Mouse (Mus musculus): ENCODE results near the gene Slc19a1. TPM values are rescaled to one million over a fixed set of nuclear protein-coding genes. Genes with fewer than 3 reads are reported as not detected.
A peak's percentile ranks its signal among the peaks of the same experiment; 100 is the strongest.

Slc19a1 gene
- polyA plus RNA-seq, 1 experiment from 2014 or later: 60.0 TPM

DNA sequence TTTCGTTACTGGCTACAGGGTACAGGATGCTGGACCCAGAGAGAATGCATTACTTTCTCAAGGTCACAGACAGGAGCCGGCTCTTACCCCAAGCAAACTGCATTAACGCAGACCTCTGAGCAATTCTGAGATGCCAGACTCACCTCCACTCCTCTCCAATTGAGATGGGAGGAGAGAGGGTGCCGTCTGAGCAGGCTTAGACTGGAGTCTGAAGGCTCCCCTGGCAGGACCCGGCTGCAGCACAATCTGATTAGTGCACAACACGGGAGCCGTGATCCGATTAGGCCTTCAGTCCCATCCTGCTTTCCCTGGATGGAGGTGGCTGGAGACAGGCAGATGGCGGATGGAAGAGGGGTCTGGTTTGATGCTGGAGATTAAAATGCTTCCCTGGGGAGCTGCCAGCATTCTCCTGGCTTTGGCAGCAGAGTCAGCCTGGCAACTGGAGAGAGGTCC is 23.9 kb upstream of the Slc19a1 start:
- Histone ChIP-seq H3K4me1 (replicated peaks; ENCODE audit: control insufficient read depth, insufficient read depth, low read length) (peaks cover 4% of the 10 kb centered on the region; the same call in 1 of the 2 replicates), H3K4me2 (replicated peaks; ENCODE audit: low read depth) (0 out of 2 replicates have a peak overlapping the region, but pooled peaks have one; percentile 10), H3K9me3 (ENCODE audit: control insufficient read depth) (no peaks in the 10 kb centered on the region), H3K27me3 (replicated peaks; ENCODE audit: control insufficient read depth, insufficient read depth, low read length) (no peaks in the 10 kb centered on the region), H3K4me3 (ENCODE audit: low read depth, low read length) (no peak overlapping the region), H3K36me3 (ENCODE audit: control insufficient read depth, insufficient read depth) (no peaks in the 10 kb centered on the region), H3K9ac (ENCODE audit: low read depth, low read length) (no peak overlapping the region), H3K27ac (ENCODE audit: low read depth, low read length) (no peak overlapping the region)
- TF ChIP-seq CTCF (IDR thresholded peaks at IDR 0.05; ENCODE audit: low read depth): no peak
- ATAC-seq: 0 out of 2 replicates have a peak, but pooled peaks have one; percentile 18
- WGBS: 48% methylated on average over 9 of the region's 9 CpGs

GRCm38 (mm10) chr10:77008698-77009097 is 23.3 kb upstream of the Slc19a1 start:
- 87% methylated on average over 3 of the region's 3 CpGs for WGBS
- no peak overlapping the region for H3K4me2 ChIP-seq (replicated peaks; ENCODE audit: low read depth)
- TF ChIP-seq CTCF (IDR thresholded peaks at IDR 0.05; ENCODE audit: low read depth): no peak
- peaks cover 4% of the 10 kb centered on the region; the same call in 1 of the 2 replicates for H3K4me1 ChIP-seq (replicated peaks; ENCODE audit: control insufficient read depth, insufficient read depth, low read length)
- no peak overlapping the region for H3K27ac ChIP-seq (ENCODE audit: low read depth, low read length)
- H3K9ac ChIP-seq (ENCODE audit: low read depth, low read length): no peak overlapping the region
- no peak overlapping the region for H3K4me3 ChIP-seq (ENCODE audit: low read depth, low read length)
- H3K36me3 ChIP-seq (ENCODE audit: control insufficient read depth, insufficient read depth): no peaks in the 10 kb centered on the region
- no peaks in the 10 kb centered on the region for H3K27me3 ChIP-seq (replicated peaks; ENCODE audit: control insufficient read depth, insufficient read depth, low read length)
- H3K9me3 ChIP-seq (ENCODE audit: control insufficient read depth): no peaks in the 10 kb centered on the region
- no peak for ATAC-seq

DNA sequence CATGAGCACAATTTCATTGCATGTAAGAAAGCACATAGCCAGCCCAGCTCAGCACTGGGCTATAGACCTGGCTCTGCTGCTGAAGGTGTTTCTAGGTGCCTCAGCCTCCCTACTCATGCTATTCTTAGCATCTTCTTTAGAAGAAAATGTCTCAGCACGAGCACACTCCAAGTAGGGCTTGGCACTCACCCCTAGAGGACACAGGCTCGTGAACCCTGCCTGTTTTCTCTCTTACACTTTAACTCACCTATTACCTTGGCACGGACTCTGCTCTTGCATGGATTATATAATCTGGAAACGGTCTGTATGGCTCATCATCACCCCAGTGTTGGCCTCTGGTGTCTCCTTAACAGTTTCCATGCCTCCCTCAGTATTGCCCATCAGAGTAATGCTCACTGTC is 20.4 kb upstream of the Slc19a1 start:
- TF ChIP-seq CTCF (IDR thresholded peaks at IDR 0.05; ENCODE audit: low read depth): no peak
- no peak overlapping the region for H3K9ac ChIP-seq (ENCODE audit: low read depth, low read length)
- ATAC-seq: no peak
- H3K4me1 ChIP-seq (replicated peaks; ENCODE audit: control insufficient read depth, insufficient read depth, low read length): peaks cover 4% of the 10 kb centered on the region; the same call in 1 of the 2 replicates
- no peak overlapping the region for H3K27ac ChIP-seq (ENCODE audit: low read depth, low read length)
- no peaks in the 10 kb centered on the region for H3K27me3 ChIP-seq (replicated peaks; ENCODE audit: control insufficient read depth, insufficient read depth, low read length)
- peaks cover 4% of the 10 kb centered on the region; the same call in 1 of the 2 replicates for H3K36me3 ChIP-seq (ENCODE audit: control insufficient read depth, insufficient read depth)
- 60% methylated on average over 4 of the region's 4 CpGs for whole genome bisulfite sequencing
- H3K4me2 ChIP-seq (replicated peaks; ENCODE audit: low read depth): no peak overlapping the region
- H3K4me3 ChIP-seq (ENCODE audit: low read depth, low read length): no peak overlapping the region
- H3K9me3 ChIP-seq (ENCODE audit: control insufficient read depth): no peaks in the 10 kb centered on the region

DNA sequence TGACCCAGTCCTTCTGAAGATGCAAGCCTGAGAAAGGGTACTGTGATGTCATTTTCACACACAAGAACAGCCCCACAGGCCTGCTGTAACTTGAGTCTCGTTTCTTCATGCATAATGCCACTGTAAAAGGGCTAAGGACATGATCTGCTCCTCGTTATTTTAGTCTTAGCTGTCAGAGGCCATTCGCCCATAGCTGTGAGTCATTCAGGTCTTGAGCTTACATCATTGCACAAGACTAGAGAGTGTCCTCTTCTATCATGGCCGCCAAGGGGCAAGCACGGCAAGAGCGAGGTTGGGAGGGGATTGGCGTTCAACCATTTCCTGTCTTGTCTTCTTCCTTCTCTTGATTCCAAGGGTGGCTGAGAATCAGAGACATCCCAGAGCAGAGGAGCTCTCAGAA is 16.0 kb upstream of the Slc19a1 start:
- peaks cover 4% of the 10 kb centered on the region; the same call in 1 of the 2 replicates for H3K36me3 ChIP-seq (ENCODE audit: control insufficient read depth, insufficient read depth)
- H3K4me3 ChIP-seq (ENCODE audit: low read depth, low read length): no peak overlapping the region
- no peak overlapping the region for H3K27ac ChIP-seq (ENCODE audit: low read depth, low read length)
- no peak for TF ChIP-seq CTCF (IDR thresholded peaks at IDR 0.05; ENCODE audit: low read depth)
- no peak overlapping the region for H3K4me2 ChIP-seq (replicated peaks; ENCODE audit: low read depth)
- no peak for ATAC-seq
- H3K27me3 ChIP-seq (replicated peaks; ENCODE audit: control insufficient read depth, insufficient read depth, low read length): no peaks in the 10 kb centered on the region
- WGBS: 79% methylated on average over 7 of the region's 7 CpGs
- H3K9ac ChIP-seq (ENCODE audit: low read depth, low read length): no peak overlapping the region
- no peaks in the 10 kb centered on the region for H3K9me3 ChIP-seq (ENCODE audit: control insufficient read depth)
- H3K4me1 ChIP-seq (replicated peaks; ENCODE audit: control insufficient read depth, insufficient read depth, low read length): no peaks in the 10 kb centered on the region; the same call in 1 of the 2 replicates

DNA sequence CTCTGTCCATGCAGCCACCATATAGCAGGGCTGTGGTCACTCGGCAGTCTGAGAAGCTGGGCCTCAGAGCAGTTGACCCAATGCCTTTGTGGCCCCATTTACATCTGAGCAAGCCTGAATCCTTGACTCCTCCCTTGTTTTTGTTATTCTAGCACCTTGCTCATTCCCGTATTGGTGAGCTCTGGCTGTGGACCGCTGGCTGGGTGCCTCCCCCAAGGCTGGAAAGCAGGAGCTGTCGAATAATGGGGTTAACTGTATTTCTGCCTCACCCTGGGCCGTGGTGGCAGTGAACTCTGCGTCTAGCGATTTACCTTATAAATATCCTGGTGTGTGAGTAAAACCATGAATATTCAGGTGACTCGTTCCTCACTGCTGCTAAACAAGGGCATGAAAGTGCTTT is 15.5 kb upstream of the Slc19a1 start:
- H3K4me2 ChIP-seq (replicated peaks; ENCODE audit: low read depth): no peak overlapping the region
- no peak for ATAC-seq
- 62% methylated on average over 8 of the region's 8 CpGs for WGBS

DNA sequence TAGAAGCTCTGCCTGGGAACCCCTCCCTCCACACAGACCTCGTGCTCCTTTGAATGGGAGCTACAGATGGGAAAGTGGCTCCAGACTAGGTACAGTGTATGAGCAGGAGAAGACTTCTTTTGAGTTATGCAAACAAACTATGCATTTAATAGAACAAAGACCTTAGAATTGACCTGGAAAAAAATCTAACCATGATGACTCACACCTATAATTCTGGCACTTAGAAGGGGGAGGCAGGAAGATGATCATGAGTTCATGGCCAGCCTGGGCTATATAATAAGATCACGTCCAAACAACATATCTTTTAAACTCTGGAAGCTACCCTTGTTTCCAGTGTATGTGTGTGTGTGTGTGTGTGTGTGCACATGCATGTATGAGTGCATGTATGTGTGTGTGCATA is 15.0 kb upstream of the Slc19a1 start:
- H3K27me3 ChIP-seq (replicated peaks; ENCODE audit: control insufficient read depth, insufficient read depth, low read length): no peaks in the 10 kb centered on the region
- H3K4me3 ChIP-seq (ENCODE audit: low read depth, low read length): no peak overlapping the region
- WGBS: 53% methylated on average over 2 of the region's 2 CpGs

More for the DNA sequence above, 15.5 kb upstream of the Slc19a1 start:
- TF ChIP-seq CTCF (IDR thresholded peaks at IDR 0.05; ENCODE audit: low read depth): no peak
- no peaks in the 10 kb centered on the region; the same call in 1 of the 2 replicates for H3K4me1 ChIP-seq (replicated peaks; ENCODE audit: control insufficient read depth, insufficient read depth, low read length)
- no peak overlapping the region for H3K27ac ChIP-seq (ENCODE audit: low read depth, low read length)
- no peaks in the 10 kb centered on the region for H3K9me3 ChIP-seq (ENCODE audit: control insufficient read depth)
- H3K9ac ChIP-seq (ENCODE audit: low read depth, low read length): no peak overlapping the region
- H3K4me3 ChIP-seq (ENCODE audit: low read depth, low read length): no peak overlapping the region
- peaks cover 4% of the 10 kb centered on the region; the same call in 1 of the 2 replicates for H3K36me3 ChIP-seq (ENCODE audit: control insufficient read depth, insufficient read depth)
- H3K27me3 ChIP-seq (replicated peaks; ENCODE audit: control insufficient read depth, insufficient read depth, low read length): no peaks in the 10 kb centered on the region

More for the DNA sequence above, 15.0 kb upstream of the Slc19a1 start:
- no peak for ATAC-seq
- Histone ChIP-seq H3K27ac (ENCODE audit: low read depth, low read length) (no peak overlapping the region), H3K9ac (ENCODE audit: low read depth, low read length) (no peak overlapping the region), H3K4me1 (replicated peaks; ENCODE audit: control insufficient read depth, insufficient read depth, low read length) (no peaks in the 10 kb centered on the region; the same call in 1 of the 2 replicates), H3K4me2 (replicated peaks; ENCODE audit: low read depth) (no peak overlapping the region), H3K9me3 (ENCODE audit: control insufficient read depth) (no peaks in the 10 kb centered on the region), H3K36me3 (ENCODE audit: control insufficient read depth, insufficient read depth) (peaks cover 4% of the 10 kb centered on the region; the same call in 1 of the 2 replicates)
- no peak for TF ChIP-seq CTCF (IDR thresholded peaks at IDR 0.05; ENCODE audit: low read depth)

All from intestine, postnatal 0 days (tissue).